Mouse (Mus musculus) olfactory bulb, adult 2 months (tissue): ENCODE data around the gene C1qa.

ENCODE experiments used
- CTCF ChIP-seq: fragments of 200-500 bp; IDR thresholded peaks from 2 replicates; pipeline ENCODE4 v1.5.1; 2012; ENCODE audit warnings: low read depth, mild to moderate bottlenecking, low read length, moderate library complexity; ENCODE audit not compliant: insufficient read depth
- POLR2A ChIP-seq: fragments of 200-500 bp; IDR thresholded peaks from 2 replicates; pipeline ENCODE4 v1.6.1; 2012; ENCODE audit warnings: mild to moderate bottlenecking, low read depth, low read length, moderate library complexity; ENCODE audit not compliant: insufficient read depth

GRCm38 (mm10) chr4:136907033-136907432 is 8.4 kb upstream of the C1qa start:
- TF ChIP-seq CTCF (no peak), POLR2A (no peak)
